Mouse (Mus musculus): ENCODE data around the gene Fancc. TPM values are rescaled to one million over a fixed set of nuclear protein-coding genes. Genes with fewer than 3 reads are reported as not detected.

The Fancc gene
- polyA plus RNA-seq, 1 experiment from 2014 or later = 18.1 TPM

DNA sequence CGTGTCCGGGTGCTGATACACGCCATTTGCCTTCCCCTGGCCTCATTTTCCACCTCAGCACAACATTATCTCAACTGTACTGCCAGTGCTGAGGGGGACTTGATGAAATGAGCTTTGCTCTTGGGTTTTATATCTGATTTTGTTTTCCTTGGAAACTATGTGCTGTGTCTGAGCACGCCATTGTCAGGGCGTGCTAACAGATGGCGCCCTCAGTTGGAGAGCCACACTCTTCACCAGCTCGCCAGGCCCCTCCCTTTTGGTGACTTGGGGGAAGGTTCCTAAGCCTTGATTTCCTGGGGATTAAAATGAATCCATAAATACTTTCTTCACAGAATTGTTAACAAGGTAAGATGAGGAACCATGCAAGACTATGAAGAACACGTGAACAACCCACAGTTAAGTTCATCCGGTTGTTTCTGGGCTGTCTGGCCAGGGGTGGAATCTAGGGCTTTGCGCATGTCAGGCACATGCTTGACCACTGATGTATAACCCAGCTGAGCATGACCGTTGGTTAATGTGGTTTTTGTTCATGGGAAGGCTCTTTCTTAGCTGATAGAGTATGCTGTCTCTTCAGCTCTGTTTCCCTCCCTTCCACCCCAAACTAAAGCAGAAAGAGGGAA, 210.5 kb downstream of the Fancc start:
- no peaks in the 10 kb centered on the region for H3K27me3 ChIP-seq (ENCODE audit: control insufficient read depth, insufficient read depth, low read length)
- H3K36me3 ChIP-seq (ENCODE audit: control insufficient read depth, insufficient read depth, low read length) = peaks cover 23% of the 10 kb centered on the region
- WGBS = 85% methylated on average over 11 of the region's 11 CpGs
- no peak overlapping the region for H3K4me3 ChIP-seq (replicated peaks; ENCODE audit: low read depth, low read length)
- H3K4me2 ChIP-seq (ENCODE audit: low read length) = no peak overlapping the region
- H3K9ac ChIP-seq (replicated peaks; ENCODE audit: low read length) = no peak overlapping the region
- DNase-seq = no peak
- no peaks in the 10 kb centered on the region for H3K4me1 ChIP-seq (ENCODE audit: control insufficient read depth, insufficient read depth, low read length)
- H3K27ac ChIP-seq (replicated peaks; ENCODE audit: low read depth, low read length) = no peak overlapping the region
- H3K9me3 ChIP-seq (ENCODE audit: control insufficient read depth, low read length) = no peaks in the 10 kb centered on the region
- ATAC-seq (ENCODE audit: low FRiP score, low TSS enrichment) = no peak

DNA sequence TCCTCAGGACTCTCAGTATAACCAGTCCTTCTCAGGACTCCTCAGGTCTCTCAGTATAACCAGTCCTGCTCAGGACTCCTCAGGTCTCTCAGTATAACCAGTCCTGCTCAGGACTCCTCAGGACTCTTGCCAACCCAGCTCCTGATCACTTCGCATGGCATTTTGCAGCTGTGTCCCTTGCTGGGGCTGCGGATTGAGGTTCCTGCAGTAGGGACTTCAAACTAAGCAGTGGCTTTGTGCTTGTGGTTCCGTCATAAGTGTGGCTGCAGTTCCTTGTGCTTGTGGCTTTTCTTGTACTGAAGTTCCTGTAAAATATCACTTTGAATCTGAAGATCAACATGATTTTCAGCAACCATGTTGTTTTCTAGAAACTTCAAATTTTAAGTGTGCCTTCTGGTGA, 212.3 kb downstream of the Fancc start:
- H3K36me3 ChIP-seq (ENCODE audit: control insufficient read depth, insufficient read depth, low read length) = peaks cover 23% of the 10 kb centered on the region
- no peak overlapping the region for H3K27ac ChIP-seq (replicated peaks; ENCODE audit: low read depth, low read length)
- DNase-seq = no peak
- H3K9me3 ChIP-seq (ENCODE audit: control insufficient read depth, low read length) = no peaks in the 10 kb centered on the region
- no peak for ATAC-seq (ENCODE audit: low FRiP score, low TSS enrichment)
- H3K4me1 ChIP-seq (ENCODE audit: control insufficient read depth, insufficient read depth, low read length) = no peaks in the 10 kb centered on the region
- no peak overlapping the region for H3K4me3 ChIP-seq (replicated peaks; ENCODE audit: low read depth, low read length)
- H3K27me3 ChIP-seq (ENCODE audit: control insufficient read depth, insufficient read depth, low read length) = no peaks in the 10 kb centered on the region
- 92% methylated on average over 3 of the region's 3 CpGs for WGBS
- no peak overlapping the region for H3K4me2 ChIP-seq (ENCODE audit: low read length)
- H3K9ac ChIP-seq (replicated peaks; ENCODE audit: low read length) = no peak overlapping the region

DNA sequence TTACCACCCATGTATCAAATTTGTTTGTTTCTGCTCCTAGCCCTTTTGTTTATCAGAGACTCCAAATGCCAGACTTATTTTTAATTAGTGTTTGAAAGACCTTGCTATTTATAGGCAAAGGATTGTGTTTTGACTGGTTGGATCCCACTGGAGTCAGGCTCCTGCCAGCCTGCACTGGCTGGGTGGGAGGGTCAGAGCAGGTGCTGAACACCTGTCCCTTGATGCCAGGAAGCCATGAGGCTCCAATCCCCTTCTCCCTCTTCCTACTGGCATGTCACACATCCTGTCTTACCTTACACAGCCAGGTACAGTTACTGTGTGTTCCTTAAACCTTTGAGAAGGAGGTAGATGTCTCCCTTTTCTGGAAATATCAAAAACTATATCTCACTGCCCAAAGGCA, 213.8 kb downstream of the Fancc start:
- Histone ChIP-seq H3K9ac (replicated peaks; ENCODE audit: low read length) (no peak overlapping the region), H3K4me3 (replicated peaks; ENCODE audit: low read depth, low read length) (no peak overlapping the region), H3K9me3 (ENCODE audit: control insufficient read depth, low read length) (no peaks in the 10 kb centered on the region), H3K27me3 (ENCODE audit: control insufficient read depth, insufficient read depth, low read length) (no peaks in the 10 kb centered on the region), H3K4me1 (ENCODE audit: control insufficient read depth, insufficient read depth, low read length) (peaks cover 11% of the 10 kb centered on the region), H3K36me3 (ENCODE audit: control insufficient read depth, insufficient read depth, low read length) (peaks cover 21% of the 10 kb centered on the region), H3K27ac (replicated peaks; ENCODE audit: low read depth, low read length) (no peak overlapping the region), H3K4me2 (ENCODE audit: low read length) (no peak overlapping the region)
- ATAC-seq (ENCODE audit: low FRiP score, low TSS enrichment) (no peak), DNase-seq (no peak)

DNA sequence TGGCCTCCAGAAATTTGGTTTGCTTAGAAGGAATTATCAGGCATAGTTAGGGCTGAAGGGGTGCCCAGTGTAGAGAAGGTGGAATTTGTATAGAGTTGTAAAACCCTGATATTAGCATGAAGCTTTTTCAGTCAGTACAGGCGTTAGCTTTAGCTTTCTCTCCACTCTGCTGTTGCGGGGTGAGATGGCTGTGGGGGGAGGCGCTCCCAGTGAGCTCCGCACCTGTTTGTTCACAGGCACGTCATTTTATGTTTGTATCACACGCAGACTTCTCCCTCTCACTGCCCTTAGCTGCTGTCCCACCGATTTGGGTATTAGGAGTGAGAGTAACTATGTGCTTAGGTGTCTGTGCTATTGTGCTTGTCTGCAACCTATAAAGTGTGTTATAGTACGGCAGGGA, 215.9 kb downstream of the Fancc start:
- ATAC-seq (ENCODE audit: low FRiP score, low TSS enrichment) (no peak), DNase-seq (no peak)
- no peaks in the 10 kb centered on the region for H3K9me3 ChIP-seq (ENCODE audit: control insufficient read depth, low read length)
- whole genome bisulfite sequencing = 80% methylated on average over 8 of the region's 8 CpGs
- H3K27me3 ChIP-seq (ENCODE audit: control insufficient read depth, insufficient read depth, low read length) = no peaks in the 10 kb centered on the region; the same call in 1 of the 2 replicates
- H3K9ac ChIP-seq (replicated peaks; ENCODE audit: low read length) = no peak overlapping the region
- H3K4me1 ChIP-seq (ENCODE audit: control insufficient read depth, insufficient read depth, low read length) = peaks cover 13% of the 10 kb centered on the region
- H3K27ac ChIP-seq (replicated peaks; ENCODE audit: low read depth, low read length) = no peak overlapping the region
- H3K4me2 ChIP-seq (ENCODE audit: low read length) = no peak overlapping the region
- no peak overlapping the region for H3K4me3 ChIP-seq (replicated peaks; ENCODE audit: low read depth, low read length)
- peaks cover 17% of the 10 kb centered on the region for H3K36me3 ChIP-seq (ENCODE audit: control insufficient read depth, insufficient read depth, low read length)

DNA sequence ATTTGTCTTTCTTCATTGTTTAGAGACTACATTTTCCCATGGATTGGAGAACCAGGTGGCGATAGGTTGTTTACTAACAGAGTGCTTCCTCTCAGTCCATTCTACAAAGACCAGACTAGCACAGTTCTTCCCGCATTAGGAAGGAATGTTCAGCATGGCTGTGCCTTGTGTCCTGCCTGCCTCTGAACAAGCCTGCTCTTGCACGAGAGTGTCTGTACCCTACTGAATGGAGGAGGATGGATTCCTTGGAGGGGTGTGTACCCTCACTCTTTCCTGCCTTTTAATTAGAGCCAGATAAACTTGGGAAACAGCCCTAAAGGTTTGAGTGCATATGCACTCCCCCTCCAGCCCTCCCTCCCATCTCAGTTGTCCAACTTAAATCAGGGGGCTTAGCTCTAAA, 216.7 kb downstream of the Fancc start:
- Histone ChIP-seq H3K4me1 (ENCODE audit: control insufficient read depth, insufficient read depth, low read length) (peaks cover 13% of the 10 kb centered on the region), H3K9me3 (ENCODE audit: control insufficient read depth, low read length) (no peaks in the 10 kb centered on the region), H3K4me3 (replicated peaks; ENCODE audit: low read depth, low read length) (no peak overlapping the region), H3K27me3 (ENCODE audit: control insufficient read depth, insufficient read depth, low read length) (no peaks in the 10 kb centered on the region; the same call in 1 of the 2 replicates), H3K4me2 (ENCODE audit: low read length) (no peak overlapping the region), H3K36me3 (ENCODE audit: control insufficient read depth, insufficient read depth, low read length) (peaks cover 17% of the 10 kb centered on the region), H3K9ac (replicated peaks; ENCODE audit: low read length) (no peak overlapping the region), H3K27ac (replicated peaks; ENCODE audit: low read depth, low read length) (no peak overlapping the region)
- DNase-seq (no peak), ATAC-seq (ENCODE audit: low FRiP score, low TSS enrichment) (no peak)
- whole genome bisulfite sequencing = 39% methylated on average over 3 of the region's 3 CpGs

DNA sequence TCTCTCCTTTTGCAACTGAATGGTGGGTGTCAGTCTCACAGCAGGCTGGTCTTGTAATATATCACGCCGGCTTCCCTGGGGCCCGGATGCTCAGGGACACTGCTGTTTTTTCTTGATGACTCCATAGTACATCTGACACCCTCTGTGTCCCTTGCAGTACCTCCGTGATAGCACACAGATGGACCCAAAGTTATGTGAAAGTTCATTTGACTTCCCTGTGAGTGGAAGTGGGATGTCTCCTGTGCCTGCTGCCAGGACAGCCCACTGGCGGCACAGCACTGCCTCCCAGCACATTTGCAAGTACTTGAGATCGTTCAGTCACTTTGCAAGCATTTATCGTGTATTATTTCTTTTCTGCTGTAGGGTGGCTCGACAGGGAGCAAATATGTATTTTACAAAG, 217.3 kb downstream of the Fancc start:
- ATAC-seq (ENCODE audit: low FRiP score, low TSS enrichment) = no peak
- Histone ChIP-seq H3K27ac (replicated peaks; ENCODE audit: low read depth, low read length) (no peak overlapping the region), H3K27me3 (ENCODE audit: control insufficient read depth, insufficient read depth, low read length) (no peaks in the 10 kb centered on the region; the same call in 1 of the 2 replicates), H3K36me3 (ENCODE audit: control insufficient read depth, insufficient read depth, low read length) (peaks cover 13% of the 10 kb centered on the region), H3K9me3 (ENCODE audit: control insufficient read depth, low read length) (no peaks in the 10 kb centered on the region), H3K4me3 (replicated peaks; ENCODE audit: low read depth, low read length) (no peak overlapping the region), H3K4me1 (ENCODE audit: control insufficient read depth, insufficient read depth, low read length) (peaks cover 13% of the 10 kb centered on the region), H3K9ac (replicated peaks; ENCODE audit: low read length) (no peak overlapping the region), H3K4me2 (ENCODE audit: low read length) (no peak overlapping the region)
- no peak for DNase-seq
- WGBS = 51% methylated on average over 8 of the region's 8 CpGs

DNA sequence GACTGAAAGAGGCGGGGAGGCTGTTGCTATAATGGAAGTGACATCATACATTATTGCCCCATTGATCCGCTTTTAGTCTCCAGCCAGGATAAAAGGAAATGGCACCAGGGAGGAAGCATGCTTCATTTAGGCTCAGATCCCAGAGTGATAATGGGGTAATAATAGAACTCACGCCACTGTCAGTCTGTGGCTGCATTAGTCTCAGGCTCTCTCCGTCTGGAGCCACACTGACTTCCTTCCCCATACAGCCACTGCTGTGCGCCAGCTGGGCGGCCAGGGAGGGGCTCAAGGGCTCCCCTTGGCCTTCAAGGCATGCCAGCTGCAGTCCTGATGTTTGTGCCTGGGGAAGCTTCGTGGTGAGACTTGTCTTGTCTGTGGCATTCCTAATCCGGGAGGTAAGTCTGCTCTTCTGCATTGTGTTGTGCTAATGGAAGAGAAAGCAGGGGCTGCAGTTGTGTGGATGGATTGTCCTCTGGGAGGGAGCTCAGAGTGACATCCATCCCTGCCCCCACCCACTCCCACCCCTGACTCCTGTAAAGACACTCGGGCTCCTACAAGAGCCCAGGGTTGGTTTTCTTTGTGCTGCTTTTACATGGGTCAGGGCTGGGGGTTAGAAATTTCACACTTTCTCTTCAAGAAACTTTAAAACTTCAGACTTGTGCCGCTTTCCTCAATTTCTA, 218.1 kb downstream of the Fancc start:
- no peak overlapping the region for H3K9ac ChIP-seq (replicated peaks; ENCODE audit: low read length)
- H3K36me3 ChIP-seq (ENCODE audit: control insufficient read depth, insufficient read depth, low read length) = peaks cover 12% of the 10 kb centered on the region
- no peaks in the 10 kb centered on the region; the same call in 1 of the 2 replicates for H3K27me3 ChIP-seq (ENCODE audit: control insufficient read depth, insufficient read depth, low read length)
- no peak overlapping the region for H3K4me3 ChIP-seq (replicated peaks; ENCODE audit: low read depth, low read length)
- H3K27ac ChIP-seq (replicated peaks; ENCODE audit: low read depth, low read length) = peak overlapping the region; percentile 34; the same call in 1 of the 2 replicates
- H3K9me3 ChIP-seq (ENCODE audit: control insufficient read depth, low read length) = no peaks in the 10 kb centered on the region
- peaks cover 14% of the 10 kb centered on the region for H3K4me1 ChIP-seq (ENCODE audit: control insufficient read depth, insufficient read depth, low read length)
- 6% methylated on average over 10 of the region's 10 CpGs for WGBS
- H3K4me2 ChIP-seq (ENCODE audit: low read length) = peak overlapping the region; percentile 20; the same call in 1 of the 2 replicates
- ATAC-seq (ENCODE audit: low FRiP score, low TSS enrichment) = no peak; the same call in 1 of the 2 replicates
- peak; percentile 45 for DNase-seq

DNA sequence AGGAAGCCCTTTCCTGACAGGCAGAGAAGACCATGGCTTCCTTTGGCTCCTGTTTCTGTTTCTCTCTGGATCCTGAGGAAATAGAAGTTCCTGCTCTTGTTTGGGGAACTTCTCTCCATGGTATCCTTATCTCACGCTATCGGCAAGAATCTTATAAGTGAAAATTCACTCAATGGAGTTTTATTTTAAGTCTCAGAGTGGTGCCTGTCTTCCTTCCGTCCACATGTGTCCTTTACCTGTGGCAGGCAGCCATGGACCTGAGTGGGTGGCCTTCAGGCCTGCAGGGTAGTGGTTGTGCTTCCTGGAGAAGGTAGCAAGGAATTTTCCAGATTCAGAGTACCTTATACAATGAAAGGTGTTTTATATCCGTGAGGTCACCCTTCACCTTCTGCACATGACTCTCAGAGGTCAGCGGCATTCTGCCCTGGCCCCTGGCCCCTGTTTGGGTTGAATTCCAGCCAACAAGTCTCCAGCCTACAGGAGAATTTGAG, 218.9 kb downstream of the Fancc start:
- ATAC-seq (ENCODE audit: low FRiP score, low TSS enrichment) = no peak
- H3K4me2 ChIP-seq (ENCODE audit: low read length) = peak overlapping the region; percentile 20; the same call in 1 of the 2 replicates
- no peak overlapping the region for H3K9ac ChIP-seq (replicated peaks; ENCODE audit: low read length)

DNA sequence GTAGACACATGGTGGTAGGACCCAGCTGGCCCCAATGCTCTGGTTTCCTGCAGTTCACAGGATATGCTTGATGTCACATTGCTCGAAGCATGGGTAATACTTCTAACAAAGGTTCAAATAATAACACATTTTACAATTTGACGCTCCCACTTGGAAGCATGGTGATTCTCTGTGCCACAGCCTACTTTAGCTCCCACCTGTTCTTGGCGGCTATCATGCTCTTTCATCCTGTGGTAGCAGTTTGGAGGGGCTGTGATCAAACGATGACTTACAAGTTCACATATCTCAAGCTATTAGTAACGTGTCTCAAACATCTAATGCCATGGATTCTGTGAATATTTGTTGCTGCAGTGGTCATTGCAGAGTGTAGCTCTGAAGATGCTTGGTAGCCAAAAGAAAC, 219.8 kb downstream of the Fancc start:
- no peaks in the 10 kb centered on the region; the same call in 1 of the 2 replicates for H3K27me3 ChIP-seq (ENCODE audit: control insufficient read depth, insufficient read depth, low read length)
- H3K9me3 ChIP-seq (ENCODE audit: control insufficient read depth, low read length) = no peaks in the 10 kb centered on the region
- 80% methylated on average over 5 of the region's 5 CpGs for WGBS

More for the DNA sequence above, 218.9 kb downstream of the Fancc start:
- no peaks in the 10 kb centered on the region; the same call in 1 of the 2 replicates for H3K27me3 ChIP-seq (ENCODE audit: control insufficient read depth, insufficient read depth, low read length)
- H3K36me3 ChIP-seq (ENCODE audit: control insufficient read depth, insufficient read depth, low read length) = peaks cover 5% of the 10 kb centered on the region
- no peak overlapping the region for H3K4me3 ChIP-seq (replicated peaks; ENCODE audit: low read depth, low read length)
- peaks cover 18% of the 10 kb centered on the region for H3K4me1 ChIP-seq (ENCODE audit: control insufficient read depth, insufficient read depth, low read length)
- DNase-seq = no peak
- 63% methylated on average over 5 of the region's 5 CpGs for WGBS
- no peaks in the 10 kb centered on the region for H3K9me3 ChIP-seq (ENCODE audit: control insufficient read depth, low read length)
- H3K27ac ChIP-seq (replicated peaks; ENCODE audit: low read depth, low read length) = no peak overlapping the region

More for the DNA sequence above, 219.8 kb downstream of the Fancc start:
- Histone ChIP-seq H3K4me1 (ENCODE audit: control insufficient read depth, insufficient read depth, low read length) (peaks cover 27% of the 10 kb centered on the region), H3K36me3 (ENCODE audit: control insufficient read depth, insufficient read depth, low read length) (no peaks in the 10 kb centered on the region), H3K9ac (replicated peaks; ENCODE audit: low read length) (no peak overlapping the region), H3K4me2 (ENCODE audit: low read length) (no peak overlapping the region), H3K27ac (replicated peaks; ENCODE audit: low read depth, low read length) (no peak overlapping the region), H3K4me3 (replicated peaks; ENCODE audit: low read depth, low read length) (no peak overlapping the region)
- DNase-seq = no peak
- ATAC-seq (ENCODE audit: low FRiP score, low TSS enrichment) = no peak
